Mouse (Mus musculus) cerebral cortex, adult 2 months (tissue): ENCODE measurements around the gene Polrmt.

ENCODE experiments used
- WGBS: fragments of 180-500 bp; shearing (Covaris S2); methylation state at CpG from one replicate; pipeline ENCODE4 v1.1.7; 2018; 5-methylcytosine and 5-hydroxymethylcytosine counted together

Polrmt gene

GRCm38 (mm10) chr10:79745898-79746773 is at the start of gene Polrmt:
Gene Polrmt (minus strand): TSS chr10:79746581.
- 2% methylated on average over 38 of the region's 38 CpGs for whole genome bisulfite sequencing

GRCm38 (mm10) chr10:79795905-79796304 is 49.5 kb upstream of the Polrmt start:
- WGBS, result 79% methylated on average over 3 of the region's 3 CpGs

DNA sequence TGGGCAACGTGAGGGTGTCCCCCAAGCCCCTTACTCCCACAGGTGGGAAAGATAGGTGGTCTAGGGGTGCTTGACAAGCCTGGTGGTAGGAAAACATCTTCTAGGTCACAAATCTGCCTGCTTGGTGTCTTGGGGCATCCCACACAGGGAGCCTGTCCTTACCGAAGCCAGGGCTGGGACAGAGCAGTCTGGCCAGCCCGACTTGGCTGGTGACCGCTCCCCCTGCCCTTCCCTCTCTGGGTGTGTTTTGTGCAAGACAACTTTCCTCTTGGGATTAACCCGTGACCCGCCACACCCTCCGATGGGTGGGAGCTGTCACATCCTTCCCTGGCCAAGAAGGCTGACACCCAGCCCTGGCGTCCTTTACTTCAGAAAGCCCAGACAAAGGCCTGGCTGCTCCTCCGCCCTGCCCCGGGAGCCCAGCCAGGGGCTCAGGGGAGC is 48.1 kb upstream of the Polrmt start:
- 11% methylated on average over 10 of the region's 10 CpGs for WGBS

GRCm38 (mm10) chr10:79793738-79794490 is 47.5 kb upstream of the Polrmt start:
- WGBS, result 5% methylated on average over 37 of the region's 38 CpGs

DNA sequence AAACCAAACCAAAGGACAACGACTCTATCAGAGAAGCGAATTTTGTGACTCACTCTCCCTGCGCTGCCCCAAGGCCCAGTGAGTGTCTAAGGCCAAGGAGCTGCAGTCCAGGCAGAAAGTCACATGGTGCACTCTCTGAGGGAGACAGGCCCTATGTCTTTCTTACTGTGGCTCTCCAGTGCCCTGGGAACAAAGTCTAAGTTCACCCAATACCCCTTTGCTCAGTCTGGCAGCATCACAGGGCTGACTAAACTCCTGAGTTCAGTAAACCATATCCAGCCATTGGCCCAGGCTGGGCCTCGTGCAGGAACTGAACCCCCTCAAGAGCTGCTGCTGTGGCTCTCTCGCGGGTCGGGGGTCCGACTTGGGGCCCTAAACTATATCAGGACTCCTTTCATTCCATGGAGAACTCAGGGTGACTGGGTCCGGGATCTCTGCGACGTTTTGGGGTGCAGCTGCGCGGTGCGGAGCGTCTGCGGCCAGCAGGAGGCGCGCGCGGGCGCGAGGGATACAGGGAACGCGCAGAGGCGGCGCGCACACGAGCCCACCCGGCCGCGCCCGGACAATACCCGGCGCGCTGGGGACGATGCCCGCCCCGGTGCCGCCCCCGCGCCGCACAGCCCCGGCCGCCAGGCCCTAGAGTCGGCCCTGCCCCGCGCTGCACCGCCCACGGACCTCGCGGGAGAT is 46.8 kb upstream of the Polrmt start, which contains the start of gene Palm:
Palm (plus strand) TSS at position 522 of the 687 bp plus-strand sequence.
- WGBS, result 5% methylated on average over 51 of the region's 51 CpGs

- WGBS, result 90% methylated on average over 5 of the region's 5 CpGs
Observed at GRCm38 (mm10) chr10:79792339-79793040, 46.1 kb upstream of the Polrmt start.

GRCm38 (mm10) chr10:79790861-79791260 is 44.5 kb upstream of the Polrmt start, which contains the start of gene Prss57:
Gene Prss57 (minus strand): TSS chr10:79790961.
- WGBS, result 84% methylated on average over 4 of the region's 4 CpGs

- 64% methylated on average over 2 of the region's 2 CpGs for WGBS
Observed at GRCm38 (mm10) chr10:79789581-79789980, 43.2 kb upstream of the Polrmt start.

DNA sequence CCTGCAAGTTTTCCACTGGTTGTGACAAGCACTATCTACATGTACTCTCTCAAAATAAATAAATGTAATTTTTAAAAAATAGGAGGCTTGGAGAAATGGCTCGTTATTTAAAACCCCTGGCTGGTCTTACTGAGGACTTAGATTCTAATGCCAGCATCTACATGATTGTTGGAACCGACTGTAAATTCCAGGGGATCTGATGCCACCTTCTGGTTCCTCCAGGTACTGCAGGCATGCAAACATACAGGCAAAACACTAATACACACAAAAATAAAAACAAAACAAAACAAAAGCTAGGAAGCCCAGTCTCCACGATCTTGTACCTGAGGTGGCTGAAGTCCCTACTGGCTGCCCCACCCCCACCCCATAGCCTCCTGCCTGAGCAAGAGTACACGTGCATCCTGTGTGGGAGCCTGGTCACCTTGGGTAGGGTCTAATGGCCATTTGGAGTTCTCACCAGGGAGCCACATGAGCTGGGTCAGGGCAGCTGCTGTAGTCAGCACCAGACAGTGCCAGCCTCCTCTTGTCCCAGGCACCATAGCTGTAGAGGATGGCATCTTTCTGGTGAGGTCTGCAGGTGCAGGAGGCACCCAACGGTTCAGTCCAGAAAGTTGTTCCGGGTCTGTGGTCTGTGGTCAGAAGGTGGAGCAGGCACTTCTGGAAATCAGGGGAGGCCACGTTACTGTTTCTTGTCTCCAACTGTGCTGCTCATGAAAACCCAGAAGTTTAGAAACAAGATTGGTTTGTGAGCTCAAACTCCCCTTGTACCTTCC is 42.2 kb upstream of the Polrmt start:
- WGBS, result 40% methylated on average over 7 of the region's 7 CpGs

DNA sequence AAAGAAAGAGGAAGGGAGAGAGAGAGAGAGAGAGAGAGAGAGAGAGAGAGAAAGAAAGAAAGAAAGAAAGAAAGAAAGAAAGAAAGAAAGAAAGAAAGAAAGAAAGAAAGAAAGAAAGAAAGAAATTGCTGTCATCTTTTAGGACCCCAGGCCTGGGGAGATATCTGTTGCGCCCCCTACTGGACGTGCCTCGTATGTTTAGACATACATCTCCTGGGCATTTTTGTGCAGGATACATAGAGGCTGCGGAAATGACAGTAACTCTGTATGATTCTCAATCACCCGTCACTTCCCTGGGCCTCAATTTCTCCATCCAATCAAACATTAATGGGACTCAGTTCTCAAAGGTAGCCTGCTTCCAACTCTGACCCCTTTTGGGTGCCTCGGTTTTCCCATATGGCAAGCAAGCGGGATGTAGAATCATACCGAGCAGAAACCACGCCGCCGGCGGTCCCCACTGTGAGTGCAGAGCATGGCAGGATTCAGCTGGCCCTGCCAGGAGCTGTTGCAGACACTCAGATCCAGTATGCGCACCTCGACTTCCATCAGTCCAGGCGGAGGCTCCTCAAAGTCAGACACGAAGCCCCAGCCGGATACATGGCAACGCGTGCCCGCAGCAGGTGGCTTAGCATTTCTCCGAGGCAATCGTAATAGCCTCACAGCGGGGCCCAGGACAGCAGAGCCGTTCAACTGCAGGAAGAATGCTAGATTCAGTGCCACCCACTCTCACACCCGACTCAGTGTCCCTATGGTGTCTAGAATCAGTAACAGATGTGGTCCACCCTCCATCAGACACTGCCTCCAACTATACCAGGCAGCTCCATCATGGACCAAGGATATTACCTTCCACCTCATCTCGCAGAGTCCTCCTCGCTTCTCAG is 37.8 kb upstream of the Polrmt start:
- 43% methylated on average over 27 of the region's 27 CpGs for WGBS

- WGBS, result 67% methylated on average over 7 of the region's 7 CpGs
Observed at GRCm38 (mm10) chr10:79783050-79783449, 36.7 kb upstream of the Polrmt start.

- 50% methylated on average over 5 of the region's 5 CpGs for WGBS
Observed at GRCm38 (mm10) chr10:79781956-79782355, 35.6 kb upstream of the Polrmt start.

- WGBS, result 26% methylated on average over 21 of the region's 21 CpGs
Observed at GRCm38 (mm10) chr10:79781139-79781538, 34.8 kb upstream of the Polrmt start.

DNA sequence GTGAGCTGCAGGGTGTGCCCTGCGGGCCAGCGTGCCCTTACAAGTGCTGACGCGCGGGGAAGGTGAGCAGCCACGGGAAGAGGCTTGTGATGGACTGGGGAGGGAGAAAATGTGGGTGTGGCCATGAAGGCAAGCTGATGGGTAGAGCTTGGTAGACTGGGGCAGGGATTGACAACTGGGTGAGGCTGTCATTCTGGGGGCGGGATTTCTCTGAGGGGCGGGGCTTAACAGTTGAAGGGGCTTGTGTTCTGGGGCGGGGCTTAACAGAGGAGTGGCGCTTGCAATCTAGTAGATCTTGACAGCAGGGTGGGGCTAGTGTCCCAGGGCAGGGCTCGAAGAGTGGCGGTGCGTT is 34.3 kb upstream of the Polrmt start:
- WGBS, result 3% methylated on average over 13 of the region's 13 CpGs

DNA sequence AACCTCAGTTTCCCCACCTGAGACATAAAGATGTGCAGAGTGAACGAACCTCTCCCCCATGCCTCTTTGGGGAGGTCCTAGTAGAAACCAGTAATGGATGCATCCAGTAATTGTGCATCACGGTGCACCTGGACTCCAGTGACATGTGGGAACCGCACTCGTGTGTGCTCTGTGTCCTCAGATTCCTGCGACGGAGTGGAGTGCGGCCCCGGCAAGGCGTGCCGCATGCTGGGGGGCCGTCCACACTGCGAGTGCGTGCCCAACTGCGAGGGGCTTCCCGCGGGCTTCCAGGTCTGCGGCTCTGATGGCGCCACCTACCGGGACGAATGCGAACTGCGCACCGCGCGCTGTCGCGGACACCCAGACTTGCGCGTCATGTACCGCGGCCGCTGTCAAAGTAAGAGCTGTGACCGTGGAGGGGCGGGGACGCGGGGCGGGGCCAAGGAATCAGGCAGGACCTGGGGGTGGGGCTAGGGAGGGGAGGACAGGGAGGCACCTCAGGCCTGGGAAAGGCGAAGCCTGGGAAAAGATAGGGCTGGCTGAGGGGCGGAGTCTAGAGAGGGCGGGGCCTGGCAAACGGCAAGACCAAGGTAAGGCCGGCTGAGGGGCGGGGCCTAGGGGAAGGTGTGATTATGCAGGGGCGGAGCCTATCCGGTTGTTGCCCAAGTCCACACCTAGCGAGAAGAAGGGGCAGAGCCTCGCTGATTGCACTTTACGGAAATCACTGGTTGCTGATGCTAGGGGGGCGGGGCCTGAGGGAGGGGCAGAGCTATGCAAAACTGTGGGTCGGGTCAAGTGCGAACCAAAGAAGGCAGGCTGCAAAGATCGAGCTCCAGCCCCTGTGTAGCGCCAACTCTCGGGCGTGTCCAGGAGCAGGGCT is 33.6 kb upstream of the Polrmt start:
- 1% methylated on average over 55 of the region's 55 CpGs for WGBS

GRCm38 (mm10) chr10:79779193-79779592 is 32.8 kb upstream of the Polrmt start:
- 29% methylated on average over 2 of the region's 2 CpGs for WGBS

DNA sequence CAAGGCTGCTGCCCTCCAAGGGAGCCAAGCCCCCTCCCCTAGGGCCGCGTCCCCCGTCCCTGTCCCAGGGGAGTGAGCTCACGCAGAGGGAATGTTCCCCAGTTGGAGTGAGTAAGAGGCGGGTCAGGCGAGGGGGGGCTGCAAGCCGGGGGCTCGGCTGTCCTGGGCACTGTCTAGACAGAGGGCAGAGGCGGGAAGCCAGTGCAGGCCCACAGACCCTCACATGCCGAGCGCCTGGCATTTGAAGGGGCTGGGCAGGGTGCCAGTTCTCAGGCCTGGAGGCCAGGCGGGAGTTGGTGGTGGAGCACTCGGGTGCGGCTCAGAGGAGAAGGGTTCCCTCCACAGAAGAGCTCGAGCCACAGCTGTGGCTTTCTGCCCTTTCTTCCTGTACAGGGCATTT is 31.6 kb upstream of the Polrmt start:
- 27% methylated on average over 15 of the region's 15 CpGs for WGBS

DNA sequence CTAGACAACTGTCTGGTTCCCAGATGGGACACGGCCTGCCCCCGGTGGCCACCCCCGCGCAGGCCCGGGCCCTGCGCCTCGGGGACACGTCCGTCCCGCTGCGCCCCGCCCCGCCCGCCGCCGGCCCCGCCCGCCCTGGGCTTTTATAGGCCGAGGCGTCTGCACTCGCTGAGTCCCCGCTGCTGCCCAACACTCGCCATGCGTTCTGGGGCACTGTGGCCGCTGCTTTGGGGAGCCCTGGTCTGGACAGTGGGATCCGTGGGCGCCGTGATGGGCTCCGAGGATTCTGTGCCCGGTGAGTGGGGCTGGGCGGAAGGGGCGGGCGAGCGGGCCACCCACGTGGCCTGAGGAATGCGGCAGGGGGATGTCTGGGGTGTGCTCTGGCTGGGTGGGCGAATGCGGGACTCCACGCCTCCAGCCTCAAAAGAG is 30.7 kb upstream of the Polrmt start, which contains the start of gene Fstl3:
Fstl3 (plus strand) TSS at position 170 of the 429 bp plus-strand sequence.
- 5% methylated on average over 39 of the region's 39 CpGs for WGBS
